Mouse (Mus musculus): Measurements from ENCODE around the gene B230118H07Rik.

GRCm38 (mm10) chr2:101581418-101581817 is 67.9 kb downstream of the B230118H07Rik start:
- no peak for TF ChIP-seq CTCF (conservative IDR thresholded peaks at IDR 0.05; ENCODE audit: insufficient read depth, insufficient read length, low read depth, low read length)
- no peak for TF ChIP-seq POLR2A (IDR thresholded peaks at IDR 0.05; ENCODE audit: low read depth, low read length)
